Mouse (Mus musculus): Measurements from ENCODE around the gene Rnd2.
A peak's percentile ranks its signal among the peaks of the same experiment; 100 is the strongest.
"Not testable (repeated sequence)": the region's sequence is repeated elsewhere in the genome, so short reads cannot be mapped to it uniquely, and the experiment has no call there.

The Rnd2 gene

GRCm38 (mm10) chr11:101464211-101465100 lies at the start of gene Rnd2:
TSS of gene Rnd2 (plus strand) at chr11:101464999.
- DNase-seq = no peak

DNA sequence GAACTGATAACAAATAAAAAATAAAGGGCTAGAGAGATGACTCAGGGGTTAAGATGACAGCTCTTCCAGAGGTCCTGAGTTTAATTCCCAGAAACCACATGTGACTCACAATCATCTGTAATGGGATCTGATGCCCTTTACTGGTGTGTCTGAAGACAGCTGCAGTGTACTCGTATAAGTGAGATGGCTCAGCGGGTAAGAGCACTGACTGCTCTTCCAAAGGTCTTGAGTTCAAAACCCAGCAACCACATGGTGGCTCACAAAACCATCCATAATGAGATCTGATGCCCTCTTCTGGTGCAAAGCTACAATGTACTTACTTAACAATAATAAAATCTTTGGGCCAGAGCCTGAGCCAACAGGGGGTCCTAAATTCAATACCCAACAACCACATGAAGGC lies 49.5 kb upstream of the Rnd2 start:
- DNase-seq = no peak

GRCm38 (mm10) chr11:101416433-101417100 lies 48.2 kb upstream of the Rnd2 start:
- DNase-seq = no peak

DNA sequence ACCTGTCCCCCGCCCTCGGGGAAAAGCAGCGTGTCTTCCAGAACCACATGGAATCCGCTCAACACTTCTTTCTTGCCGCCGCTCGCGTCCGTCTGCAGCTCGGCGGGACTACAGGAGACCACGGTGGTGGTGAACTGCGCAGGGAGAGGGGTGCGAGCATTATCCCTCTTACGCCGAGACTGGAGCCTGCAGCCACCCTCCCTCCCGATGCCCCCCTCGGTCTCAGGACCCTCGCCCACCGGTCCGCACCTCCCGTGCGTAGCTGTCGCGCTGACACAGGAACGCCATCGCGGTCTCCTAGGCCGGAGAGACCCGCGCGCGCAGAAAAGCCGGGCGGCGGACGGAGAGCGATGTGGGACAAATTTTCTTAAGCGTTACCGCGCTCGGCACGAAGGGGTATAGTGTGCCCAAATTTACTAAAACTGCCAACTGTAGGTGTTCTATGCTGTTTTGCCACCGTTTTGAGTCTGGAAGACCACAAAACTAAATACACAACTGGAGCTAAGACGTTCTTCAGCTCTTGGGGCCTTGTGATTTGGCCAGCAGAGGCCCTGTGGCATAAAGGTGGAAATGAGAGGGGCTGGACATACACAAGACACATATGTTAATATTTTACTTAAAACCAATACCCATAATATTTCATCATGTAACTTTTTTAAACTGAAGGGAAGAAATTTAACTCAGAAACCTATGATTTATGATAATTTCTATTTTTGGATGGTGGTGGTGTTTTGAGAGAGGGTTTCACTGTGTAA lies 47.5 kb upstream of the Rnd2 start, which contains the start of gene Aarsd1:
Aarsd1 (minus strand) TSS at position 515 of the 755 bp plus-strand sequence.
- DNase-seq = peak; percentile 71 to 79

DNA sequence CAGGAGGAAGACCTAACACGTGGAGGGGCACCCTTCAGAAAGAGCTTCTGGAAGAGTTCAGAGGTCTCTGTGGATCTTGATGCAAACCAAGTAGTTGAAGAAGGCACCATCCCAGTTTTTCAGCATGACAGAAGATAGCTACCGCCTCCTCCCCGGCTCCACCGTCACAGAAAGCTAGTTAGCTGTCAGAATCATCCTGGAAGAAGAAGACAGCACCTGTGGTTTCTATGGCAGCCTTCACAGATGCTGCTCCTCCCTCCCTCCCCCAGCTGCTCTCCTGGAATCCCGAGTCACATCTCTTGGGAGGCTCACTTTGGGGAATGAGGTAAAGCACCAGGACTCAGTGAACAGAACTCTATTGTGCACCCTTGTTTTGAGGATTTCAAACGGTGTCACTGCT lies 45.8 kb upstream of the Rnd2 start:
- DNase-seq = no peak

- DNase-seq = no peak
Measured at GRCm38 (mm10) chr11:101419610-101420009, 45.2 kb upstream of the Rnd2 start.

- DNase-seq = no peak
Measured at GRCm38 (mm10) chr11:101420148-101420547, 44.7 kb upstream of the Rnd2 start.

DNA sequence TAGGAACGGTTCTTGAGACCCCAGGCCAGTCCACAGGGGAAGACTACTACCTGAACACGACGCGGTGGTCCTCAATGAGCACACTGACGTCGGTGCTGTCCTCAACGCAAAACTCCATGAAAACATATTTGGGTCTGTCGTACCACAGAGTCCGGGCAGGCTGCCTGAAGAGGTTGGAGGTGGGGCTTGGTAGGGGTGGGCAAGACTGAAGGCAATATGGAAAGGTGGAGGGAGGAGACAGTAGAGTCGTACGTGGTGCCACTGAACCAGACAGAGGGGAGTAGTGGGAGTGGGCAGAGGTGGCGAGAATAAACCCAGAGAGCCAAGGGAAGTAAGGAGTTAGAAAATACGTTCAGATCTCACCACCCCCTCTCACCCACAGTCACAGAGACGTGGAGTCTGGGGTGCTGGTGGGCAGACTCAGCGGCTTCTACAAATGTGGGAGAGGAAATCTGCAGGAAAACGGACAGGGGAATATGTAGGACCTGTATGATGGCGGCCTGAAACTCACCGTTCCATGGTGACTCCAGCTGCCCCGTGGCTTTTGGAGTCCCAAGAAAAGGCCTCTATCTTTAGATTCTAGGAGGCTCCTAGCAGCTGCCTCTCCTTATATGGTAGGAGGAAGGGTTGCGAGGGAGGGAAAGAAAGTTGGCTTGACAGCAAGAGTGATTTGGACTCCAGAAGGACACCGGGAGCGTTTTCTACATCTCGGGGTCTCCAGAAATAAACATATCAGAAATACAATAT lies 40.5 kb upstream of the Rnd2 start, which contains the start of gene Gm27029:
Gm27029 (minus strand) TSS at position 692 of the 747 bp plus-strand sequence.
- DNase-seq = peak in 1 of 2 experiments; percentile 26

DNA sequence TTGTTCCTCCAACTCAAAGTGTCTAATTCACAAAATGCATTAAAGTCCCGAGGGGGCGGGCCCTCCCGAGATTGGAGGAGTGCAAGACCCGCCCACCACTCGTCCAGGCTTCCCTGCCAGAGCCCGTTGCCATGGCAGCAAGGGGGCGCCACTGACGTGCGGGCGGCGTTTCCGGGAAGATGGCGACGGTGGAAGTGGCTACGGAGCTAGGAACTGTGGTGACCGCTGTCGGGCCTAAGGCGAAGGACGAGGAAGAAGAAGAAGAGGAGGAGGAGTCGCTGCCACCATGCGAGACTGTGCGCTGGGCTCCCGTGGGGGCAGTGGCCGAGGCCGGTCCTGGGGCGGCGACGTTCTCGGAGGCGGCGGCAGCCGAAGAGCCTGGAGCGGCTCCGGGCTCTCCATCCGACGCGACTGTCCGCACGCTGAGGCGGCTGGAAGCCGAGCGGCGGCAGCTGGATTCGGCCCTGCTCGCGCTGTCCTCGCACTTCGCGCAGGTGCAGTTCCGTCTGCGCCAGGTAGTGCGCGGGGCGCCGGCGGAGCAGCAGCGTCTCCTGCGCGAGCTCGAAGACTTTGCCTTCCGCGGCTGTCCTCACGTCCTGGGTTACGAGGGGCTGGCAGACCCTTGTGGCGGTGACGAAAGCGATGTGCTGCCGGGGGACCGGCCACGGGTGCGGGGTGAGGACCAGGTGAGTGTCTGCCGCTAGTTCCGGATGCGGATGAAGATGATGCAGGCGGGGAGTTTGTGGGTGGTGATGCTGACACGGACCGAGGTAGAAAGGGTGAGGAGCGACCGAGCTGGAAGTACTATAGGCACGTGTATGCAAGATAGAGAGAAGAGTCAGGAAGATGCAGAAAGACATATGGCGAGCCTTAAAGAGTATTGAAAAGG lies 39.6 kb upstream of the Rnd2 start, which contains the start of the genes Rundc1 and Ptges3l:
Rundc1 (plus strand) TSS at position 161 of the 889 bp plus-strand sequence.
Ptges3l (minus strand) TSS at position 409 of the 889 bp plus-strand sequence.
- DNase-seq = peak; percentile 95 to 96

- no peak for DNase-seq
Measured at GRCm38 (mm10) chr11:101426165-101426564, 38.6 kb upstream of the Rnd2 start.

DNA sequence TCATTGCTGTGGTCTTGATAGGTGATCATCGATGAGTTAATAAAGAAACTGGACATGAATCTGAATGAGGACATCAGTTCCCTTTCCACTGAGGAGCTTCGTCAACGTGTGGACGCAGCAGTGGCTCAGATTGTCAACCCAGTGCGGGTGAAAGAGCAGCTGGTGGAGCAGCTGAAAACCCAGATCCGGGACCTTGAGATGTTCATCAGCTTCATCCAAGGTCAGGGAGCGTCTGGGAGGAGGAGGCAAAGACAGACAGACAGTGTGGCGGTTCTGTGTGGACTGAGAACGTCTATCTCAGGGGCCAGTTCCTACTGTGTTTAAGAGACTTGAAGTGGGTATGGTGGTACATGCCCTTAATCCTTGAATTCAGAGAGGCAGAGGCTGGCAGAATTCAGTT lies 33.5 kb upstream of the Rnd2 start:
- no peak for DNase-seq

GRCm38 (mm10) chr11:101433396-101433795 lies 31.4 kb upstream of the Rnd2 start:
- DNase-seq = no peak

GRCm38 (mm10) chr11:101435831-101436230 lies 29.0 kb upstream of the Rnd2 start:
- no peak for DNase-seq

GRCm38 (mm10) chr11:101436916-101437315 lies 27.9 kb upstream of the Rnd2 start:
- no peak for DNase-seq

DNA sequence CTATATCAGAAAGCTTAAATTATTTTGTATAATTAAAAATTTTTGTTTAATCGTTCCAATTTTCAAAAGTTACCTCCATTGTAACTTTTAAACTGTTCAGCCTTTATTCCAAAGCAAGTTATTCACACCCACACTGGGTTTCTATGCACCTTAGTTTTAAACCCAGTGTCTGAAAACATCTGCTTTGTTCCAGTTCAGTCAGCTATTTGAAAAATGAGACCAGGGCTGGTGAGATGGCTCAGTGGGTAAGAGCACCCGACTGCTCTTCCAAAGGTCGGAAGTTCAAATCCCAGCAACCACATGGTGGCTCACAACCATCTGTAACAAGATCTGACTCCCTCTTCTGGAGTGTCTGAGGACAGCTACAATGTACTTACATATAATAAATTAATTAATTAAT lies 26.8 kb upstream of the Rnd2 start:
- not testable (repeated sequence) for DNase-seq

DNA sequence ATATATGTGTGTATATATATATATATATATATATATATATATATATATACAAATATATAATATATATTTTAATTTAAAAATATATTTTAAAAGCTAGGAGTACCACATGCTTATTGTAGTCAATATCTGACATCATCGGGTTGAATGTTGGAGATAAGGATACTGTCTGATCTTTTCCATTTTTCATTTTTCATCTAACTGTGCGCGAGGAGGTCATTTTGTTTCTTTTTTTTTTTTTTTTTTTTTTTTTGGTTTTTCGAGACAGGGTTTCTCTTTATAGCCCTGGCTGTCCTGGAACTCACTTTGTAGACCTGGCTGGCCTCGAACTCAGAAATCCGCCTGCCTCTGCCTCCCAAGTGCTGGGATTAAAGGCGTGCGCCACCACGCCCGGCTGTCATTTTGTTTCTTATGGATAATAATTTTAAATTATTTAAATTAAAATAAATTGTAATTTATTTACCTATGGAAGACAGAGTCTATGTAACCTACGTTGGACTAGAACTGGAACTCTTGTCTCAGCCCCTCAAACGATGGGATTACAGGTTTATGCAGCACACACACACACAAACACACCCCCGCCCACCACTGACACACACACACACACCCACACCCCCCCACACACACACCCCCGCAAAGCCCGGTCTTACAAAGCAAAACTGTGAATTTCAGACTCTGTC lies 23.2 kb upstream of the Rnd2 start:
- not testable (repeated sequence) for DNase-seq

GRCm38 (mm10) chr11:101442127-101442693 lies 22.6 kb upstream of the Rnd2 start, which contains the start of gene Rpl27:
TSS of gene Rpl27 (plus strand) at chr11:101442298.
- DNase-seq = peak; percentile 97 to 99

DNA sequence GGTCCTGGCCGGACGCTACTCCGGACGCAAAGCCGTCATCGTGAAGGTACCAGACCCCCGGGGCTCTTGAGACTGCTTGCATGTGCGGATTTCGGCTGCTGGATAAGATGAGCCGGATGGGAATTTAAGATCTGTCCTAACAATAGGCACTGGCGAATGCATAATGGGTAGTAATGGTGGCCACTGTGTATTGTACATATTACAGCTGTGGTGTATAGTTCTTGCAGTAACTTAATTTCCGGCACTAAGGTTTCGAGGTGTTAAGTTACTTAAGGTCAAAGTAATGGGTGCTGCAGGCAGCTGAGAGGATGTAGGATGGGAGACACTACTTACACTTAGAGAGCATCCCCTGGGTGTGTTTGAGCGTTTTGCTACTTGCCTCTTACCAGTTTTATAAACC lies 22.0 kb upstream of the Rnd2 start:
- no peak for DNase-seq

DNA sequence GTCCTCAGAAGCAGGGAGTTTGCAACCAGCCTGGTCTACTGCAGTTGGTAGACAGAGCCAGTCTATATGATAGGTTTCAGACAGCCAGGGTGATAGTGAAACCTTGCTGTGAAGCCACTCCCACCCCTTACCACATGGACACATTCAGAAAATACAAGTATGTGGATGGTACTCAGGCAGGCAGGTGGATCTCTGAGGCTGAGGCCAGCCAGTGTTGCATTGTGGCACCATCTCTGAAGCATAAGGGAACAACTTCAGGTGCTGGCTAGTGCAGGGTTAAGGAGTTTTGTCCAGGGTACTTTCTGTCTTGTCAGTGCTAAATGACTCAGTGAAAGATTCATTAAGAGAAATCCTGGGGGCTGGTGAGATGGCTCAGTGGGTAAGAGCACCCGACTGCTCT lies 18.5 kb upstream of the Rnd2 start:
- no peak for DNase-seq

- DNase-seq = not testable (repeated sequence)
Measured at GRCm38 (mm10) chr11:101446860-101447259, 17.9 kb upstream of the Rnd2 start.

All from thymus, adult 18-20 months (tissue).